In genomic region chr2:72985516-72985915, GRCm38 (mm10) we compare ENCODE assay signal across 38 mouse cellular contexts. TPM values are rescaled to one million over a fixed set of nuclear protein-coding genes. Genes with fewer than 3 reads are reported as not detected.
"Had no signal": no experiment of that assay in that cellular context is flagged by ENCODE, and none has a peak within 500 bp of the region (broad histone marks: within the 10 kb centered on the region; RNA-seq: fewer than 3 reads in every experiment).

No protein-coding gene starts in this region.

- ATAC-seq: hindbrain, embryonic 16.5 days; inflammation-experienced regulatory T-cells, adult 6 months; intestine, embryonic 15.5 days; intestine, postnatal 0 days had no signal

- H3K36me3 ChIP-seq: hindbrain, embryonic 12.5 days; liver, embryonic 13.5 days had no signal

- H3K4me2 ChIP-seq: heart, embryonic 11.5 days; hindbrain, embryonic 12.5 days; hindbrain, embryonic 14.5 days; intestine, embryonic 15.5 days; limb, embryonic 12.5 days; liver, embryonic 11.5 days; liver, embryonic 13.5 days had no signal

- H3K9ac ChIP-seq: hindbrain, embryonic 12.5 days; hindbrain, embryonic 14.5 days; intestine, embryonic 15.5 days; limb, embryonic 12.5 days; liver, embryonic 13.5 days had no signal

- H3K27ac ChIP-seq: gastrocnemius, adult 2 months; heart, adult 2 months; hindbrain, embryonic 10.5 days; hindbrain, embryonic 12.5 days; hindbrain, embryonic 14.5 days; intestine, embryonic 15.5 days; layer of hippocampus, adult 2 months; left cerebral cortex, adult 2 months; liver, embryonic 13.5 days had no signal

- H3K4me3 ChIP-seq: gastrocnemius, adult 2 months; heart, adult 2 months; hindbrain, embryonic 10.5 days; hindbrain, embryonic 12.5 days; intestine, embryonic 15.5 days; layer of hippocampus, adult 2 months; left cerebral cortex, adult 2 months; limb, embryonic 10.5 days; limb, embryonic 12.5 days; liver, embryonic 13.5 days had no signal

- H3K9me3 ChIP-seq: hindbrain, embryonic 12.5 days; intestine, embryonic 15.5 days; limb, embryonic 10.5 days had no signal

- H3K27me3 ChIP-seq: hindbrain, embryonic 12.5 days; intestine, embryonic 15.5 days; limb, embryonic 12.5 days; liver, embryonic 13.5 days had no signal

- DNase-seq: gastrocnemius, adult 2 months; gastrocnemius, postnatal 10 days; gastrocnemius, postnatal 25 days; heart, adult 2 months; heart, postnatal 10 days; heart, postnatal 4 days; kidney, adult 18-20 months; kidney, adult 8-10 months; kidney, postnatal 10 days; kidney, postnatal 25 days; kidney, postnatal 4 days; liver; liver, embryonic 13.5 days had no signal

RNA-seq across cellular contexts. Expression of gene Gm11084, which starts 1.0 kb away (rescaled TPM):
- total RNA-seq: gastrocnemius, adult 2 months; gastrocnemius, postnatal 10 days; gastrocnemius, postnatal 25 days; gastrocnemius, postnatal 4 days; granulocyte monocyte progenitor cell, adult 5-6 weeks; heart, adult 2 months; heart, postnatal 10 days; heart, postnatal 25 days; heart, postnatal 4 days; layer of hippocampus, adult 2 months; layer of hippocampus, postnatal 10 days; layer of hippocampus, postnatal 25 days; left cerebral cortex, adult 2 months; left cerebral cortex, postnatal 14 days; left cerebral cortex, postnatal 36 days had no signal
- polyA plus RNA-seq: heart, adult 2 months; heart, embryonic 11.5 days; heart, embryonic 14.5 days; heart, embryonic 16.5 days; hindbrain, embryonic 10.5 days; hindbrain, embryonic 12.5 days; hindbrain, embryonic 14.5 days; hindbrain, embryonic 16.5 days; inflammation-experienced regulatory T-cells, adult 6 months; intestine, embryonic 15.5 days; intestine, postnatal 0 days; kidney, embryonic 14.5 days; kidney, embryonic 16.5 days; limb, embryonic 10.5 days; limb, embryonic 12.5 days; limb, embryonic 14.5 days; liver, embryonic 11.5 days; liver, embryonic 13.5 days had no signal
